Mouse (Mus musculus) retina, postnatal 7 days (tissue): ENCODE measurements around the gene Pidd1.

Experiments used
- DNase-seq: peaks from one replicate; pipeline ENCODE4 v3.0.0-alpha.2; 2012; ENCODE audit warnings: low read depth, low spot score

Gene Pidd1

DNA sequence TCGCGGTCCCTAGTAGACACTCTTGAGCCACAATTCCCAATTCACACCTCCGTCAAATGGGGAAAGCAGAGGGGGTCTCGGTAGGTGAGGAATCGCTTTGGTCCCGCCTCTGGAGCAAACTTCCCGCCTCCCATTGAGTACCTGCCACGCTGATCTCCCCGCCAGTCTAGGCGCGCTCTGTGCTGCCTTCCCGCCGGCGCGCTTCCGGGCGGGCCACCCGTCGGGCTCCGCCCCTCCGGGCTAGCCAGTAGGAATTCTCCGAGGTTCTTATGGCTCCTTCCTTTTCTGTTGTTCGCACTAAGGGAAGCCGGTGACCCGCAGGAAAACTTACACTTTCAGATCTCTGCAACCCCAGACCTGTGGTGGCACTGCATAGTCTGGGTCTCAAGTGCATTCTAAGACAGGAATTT, at the start of gene Pidd1:
Gene Pidd1, minus strand, starts transcription at position 198 of the 410 bp plus-strand sequence.
- DNase-seq: no peak

DNA sequence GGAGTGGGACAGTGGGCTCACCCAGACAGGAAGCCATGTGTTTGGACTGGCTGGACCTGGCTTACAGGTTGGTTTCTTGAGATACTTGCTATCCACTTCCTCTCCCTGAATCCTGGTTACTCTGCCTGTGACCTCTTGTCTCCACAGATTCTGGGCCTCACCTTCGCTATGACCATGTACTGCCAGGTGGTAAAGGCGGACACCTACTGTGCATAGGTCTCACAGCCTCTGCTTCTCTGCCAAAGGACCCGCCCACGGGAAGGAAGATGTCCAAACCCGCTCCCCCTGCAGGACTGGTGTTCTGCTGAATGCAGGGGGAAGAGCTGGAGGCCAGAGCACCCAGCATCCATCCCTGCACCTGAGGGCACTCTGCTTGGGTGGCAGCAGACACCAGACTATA, 48.9 kb upstream of the Pidd1 start:
- DNase-seq: no peak

DNA sequence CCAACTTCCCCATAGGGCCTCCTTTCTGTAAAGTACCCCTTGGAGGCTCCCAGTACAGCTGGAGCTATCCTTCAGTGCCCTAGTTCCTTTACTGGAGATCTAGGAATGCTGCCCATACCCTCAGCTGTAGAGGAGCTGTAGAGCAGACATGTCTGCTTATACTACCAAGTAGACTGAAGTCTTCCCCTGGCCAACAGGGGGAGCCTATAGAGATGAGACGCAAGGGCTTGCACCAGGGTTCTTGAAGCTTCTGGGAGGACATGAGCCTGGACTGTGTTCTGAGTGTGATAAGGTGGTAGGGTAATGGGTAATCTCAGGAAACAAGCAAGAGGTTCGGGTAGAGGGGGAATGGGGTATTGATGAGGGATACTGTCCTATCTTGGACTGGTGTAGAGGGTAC, 47.3 kb upstream of the Pidd1 start:
- no peak for DNase-seq

DNA sequence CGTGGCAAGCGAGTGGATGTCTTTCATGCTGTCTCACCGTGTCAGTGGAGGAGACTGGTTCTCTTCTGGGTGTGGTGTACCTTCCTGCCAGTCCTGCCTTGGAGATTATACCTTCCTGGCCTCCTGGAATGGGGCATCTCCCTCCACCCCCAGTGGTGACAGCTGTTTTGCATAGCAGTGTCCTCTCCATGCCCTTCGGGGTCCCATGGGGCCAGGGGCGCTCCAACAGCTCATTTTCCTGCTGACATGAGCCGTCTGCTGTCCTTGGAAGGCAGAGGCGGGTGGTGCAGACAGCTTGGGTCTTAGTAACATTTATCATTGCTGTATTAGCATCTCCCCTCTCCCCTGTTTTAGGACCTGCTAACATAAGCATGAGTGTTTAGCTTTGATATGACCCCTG, 43.3 kb upstream of the Pidd1 start:
- no peak for DNase-seq

DNA sequence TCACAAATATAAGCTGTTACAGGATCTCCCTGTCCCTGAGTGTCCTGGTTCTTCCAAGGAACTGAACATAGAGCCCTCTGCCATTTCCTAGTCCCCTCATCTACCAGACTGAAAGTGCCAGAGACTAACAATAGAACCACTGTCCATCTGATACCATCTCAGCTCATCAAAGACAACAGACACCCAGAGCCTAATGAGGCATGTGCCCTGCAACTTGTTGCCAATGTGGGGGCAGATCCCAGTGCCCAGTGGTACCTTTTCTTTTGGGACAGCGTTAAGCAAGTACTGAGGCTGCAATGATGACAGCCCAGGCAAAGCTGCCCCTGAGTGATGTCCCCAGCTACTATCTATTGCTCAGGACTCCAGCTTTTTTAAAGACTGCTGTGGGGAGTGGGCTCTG, 42.4 kb upstream of the Pidd1 start:
- no peak for DNase-seq

DNA sequence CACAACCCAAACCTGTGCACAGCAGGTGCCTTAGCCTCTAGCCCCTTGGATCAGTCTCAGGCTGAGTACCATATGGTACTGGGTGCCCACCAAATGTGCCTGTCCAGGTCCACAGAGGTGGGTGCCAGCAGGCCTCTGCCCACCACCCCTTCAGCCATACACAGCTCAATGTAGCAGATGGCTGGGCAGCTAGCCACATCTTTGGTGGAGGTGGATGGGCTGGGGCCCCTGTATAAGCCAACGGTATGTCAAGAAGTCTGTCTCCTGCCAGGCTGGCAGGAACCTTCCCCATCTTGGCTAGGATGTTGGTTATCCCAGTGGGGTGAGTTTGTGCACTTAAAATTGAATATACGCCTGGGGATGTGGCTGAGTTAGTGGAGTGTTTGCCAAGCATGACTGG, 41.8 kb upstream of the Pidd1 start:
- no peak for DNase-seq

DNA sequence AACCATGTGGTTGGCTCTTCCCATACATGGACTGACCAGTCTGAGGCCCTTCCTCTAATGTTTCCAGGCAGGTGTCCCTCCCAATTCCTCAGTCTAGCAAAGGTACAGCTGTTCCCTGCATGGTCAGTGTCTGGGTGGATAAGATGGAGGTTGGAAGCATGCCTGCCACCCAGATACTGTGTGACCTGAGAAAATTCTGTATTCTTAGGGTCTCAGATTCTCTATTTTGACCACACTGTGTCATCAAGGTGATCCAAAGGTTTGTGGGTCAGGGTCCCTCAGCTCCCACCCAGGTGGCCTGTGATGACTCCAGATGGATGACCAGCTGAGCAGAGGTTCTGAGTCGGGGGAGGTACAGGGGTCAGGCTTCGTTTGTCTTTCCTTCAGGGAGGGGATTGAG, 41.4 kb upstream of the Pidd1 start:
- DNase-seq: no peak

DNA sequence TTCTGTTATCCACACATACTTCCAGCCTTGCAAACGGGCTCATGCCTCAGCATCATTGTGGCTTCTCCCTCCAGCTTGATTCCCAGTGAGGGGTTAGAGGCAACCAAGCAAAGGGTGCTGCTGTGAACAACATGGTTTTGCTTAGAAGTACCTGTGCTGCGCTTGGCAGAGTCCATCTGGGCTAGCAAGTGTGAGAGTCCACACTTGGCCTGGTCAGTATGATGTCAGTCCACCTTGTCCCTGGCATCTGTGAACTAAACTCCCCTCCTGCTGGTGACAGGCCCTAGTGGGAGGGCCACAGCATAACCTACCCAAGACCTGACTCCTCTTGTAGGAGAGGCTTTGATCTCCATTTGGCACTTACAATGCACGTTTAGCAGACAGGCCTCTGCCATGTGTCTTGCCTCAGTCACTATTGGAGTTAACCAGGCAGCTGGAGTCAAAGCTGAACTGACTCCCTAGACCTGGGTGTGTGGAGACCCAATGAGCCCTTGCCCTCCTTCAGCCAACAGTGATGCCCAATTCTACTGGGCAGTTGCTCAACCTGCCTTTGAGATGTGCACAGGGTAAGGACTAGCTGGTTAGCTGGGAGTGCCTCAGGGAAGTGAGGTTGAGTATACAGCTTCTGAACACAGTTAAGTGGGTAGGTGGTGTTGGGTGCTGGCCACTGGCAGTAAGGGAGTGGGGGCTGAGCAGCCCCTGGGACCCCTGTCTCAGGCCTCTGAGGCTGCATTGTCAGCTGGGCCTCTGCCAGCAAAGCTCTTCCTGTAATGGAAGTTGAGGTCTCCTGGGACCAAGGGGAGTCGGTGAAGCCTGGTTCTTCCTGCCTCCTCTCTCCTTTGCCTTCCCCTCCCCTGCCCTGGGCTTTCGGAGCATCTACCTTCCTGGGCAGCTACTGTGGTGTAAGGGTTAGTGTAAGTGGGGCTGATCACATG, 40.6 kb upstream of the Pidd1 start:
- no peak for DNase-seq

DNA sequence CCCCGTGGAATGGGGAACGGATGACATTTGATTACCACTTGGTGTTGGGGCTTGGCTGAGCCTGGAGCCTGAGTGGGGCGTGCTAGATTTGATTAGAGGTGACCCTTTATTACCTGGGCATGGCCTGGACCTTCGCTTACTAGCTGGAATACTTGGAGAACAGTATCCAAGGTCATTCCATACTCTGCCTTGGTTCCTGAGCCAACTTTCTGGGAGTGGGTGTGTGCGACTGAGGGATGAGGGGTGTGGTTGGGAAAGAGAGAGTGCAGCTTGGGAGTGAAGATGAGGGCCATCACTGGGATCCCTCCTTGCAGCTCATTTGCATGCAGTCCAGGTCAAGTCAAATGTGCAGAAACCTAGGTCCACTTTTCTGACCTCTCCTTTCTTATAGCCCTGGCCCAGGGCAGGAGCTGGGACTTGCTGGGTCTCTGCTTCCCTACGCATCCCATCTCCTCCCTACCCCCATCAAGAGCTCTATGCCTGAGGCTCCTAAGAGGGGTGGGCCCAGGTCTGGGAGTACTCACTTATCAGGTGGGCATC, 39.4 kb upstream of the Pidd1 start:
- DNase-seq: no peak

DNA sequence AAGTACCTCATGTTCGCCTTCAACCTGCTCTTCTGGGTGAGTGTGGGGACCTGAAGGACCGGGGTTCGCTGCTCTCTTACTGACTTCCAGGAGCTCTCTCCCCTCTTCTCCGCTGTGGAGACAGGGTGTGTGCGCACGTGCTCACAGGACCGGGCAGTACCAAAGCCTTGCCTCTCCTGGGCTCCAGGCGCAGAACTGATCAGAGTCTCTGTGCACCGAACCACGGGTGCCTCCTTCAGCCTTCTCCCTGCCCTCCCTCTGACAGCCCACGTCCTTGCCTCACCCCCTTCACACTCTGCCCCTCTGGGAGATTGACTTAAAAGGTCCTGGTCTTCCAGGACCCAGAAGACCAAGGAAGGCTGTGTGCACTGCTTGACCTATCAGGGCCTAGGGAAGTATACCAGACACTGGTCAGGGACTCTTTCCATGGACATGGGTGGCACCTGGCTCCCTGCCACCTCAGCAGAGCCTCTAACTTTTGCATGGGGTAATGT, 38.8 kb upstream of the Pidd1 start:
- no peak for DNase-seq

DNA sequence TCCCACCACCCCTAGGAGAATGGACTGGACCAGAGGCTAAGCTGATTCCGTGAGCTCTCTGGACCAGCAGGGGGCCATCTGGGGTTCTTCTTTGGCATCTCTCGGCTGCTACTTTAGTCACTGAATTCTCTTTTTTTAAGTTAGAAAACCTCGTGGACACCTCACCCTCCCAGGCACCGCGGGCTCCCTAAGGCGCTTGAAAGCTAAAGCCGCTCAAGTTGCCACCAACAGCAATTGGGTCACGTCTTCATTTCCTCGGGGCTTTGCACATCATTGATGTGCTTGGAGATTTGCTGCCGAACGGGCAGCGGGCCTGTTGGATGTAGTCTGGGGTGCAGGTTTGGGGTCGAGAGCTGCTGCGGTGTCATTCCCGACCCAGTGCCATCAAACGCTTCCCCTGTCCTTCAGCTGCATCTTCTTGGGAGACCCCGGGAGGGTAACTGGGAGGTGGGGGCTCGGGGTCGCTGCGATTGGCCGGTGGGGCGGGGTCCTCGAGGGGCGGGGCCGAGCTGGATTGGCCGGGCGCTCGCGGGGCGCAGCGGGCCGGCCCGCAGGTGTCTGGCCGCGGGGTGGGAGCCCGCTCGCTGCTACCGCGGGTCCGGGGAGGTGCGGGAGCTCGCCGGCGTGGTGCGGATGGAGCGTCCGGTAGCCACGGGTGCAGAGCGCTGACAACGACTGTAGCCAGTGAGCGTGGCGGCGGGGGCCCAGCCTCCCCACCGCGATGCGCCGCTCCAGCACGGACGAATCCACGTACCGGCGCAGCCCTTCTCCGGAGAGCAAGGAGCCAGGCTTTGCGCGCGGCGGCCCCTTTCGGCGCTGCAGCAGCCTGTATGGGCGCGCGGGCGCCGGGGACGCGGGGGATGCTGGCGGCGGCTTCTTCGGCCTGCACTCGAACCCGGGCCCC, 37.9 kb upstream of the Pidd1 start:
- DNase-seq: peak; percentile 60

DNA sequence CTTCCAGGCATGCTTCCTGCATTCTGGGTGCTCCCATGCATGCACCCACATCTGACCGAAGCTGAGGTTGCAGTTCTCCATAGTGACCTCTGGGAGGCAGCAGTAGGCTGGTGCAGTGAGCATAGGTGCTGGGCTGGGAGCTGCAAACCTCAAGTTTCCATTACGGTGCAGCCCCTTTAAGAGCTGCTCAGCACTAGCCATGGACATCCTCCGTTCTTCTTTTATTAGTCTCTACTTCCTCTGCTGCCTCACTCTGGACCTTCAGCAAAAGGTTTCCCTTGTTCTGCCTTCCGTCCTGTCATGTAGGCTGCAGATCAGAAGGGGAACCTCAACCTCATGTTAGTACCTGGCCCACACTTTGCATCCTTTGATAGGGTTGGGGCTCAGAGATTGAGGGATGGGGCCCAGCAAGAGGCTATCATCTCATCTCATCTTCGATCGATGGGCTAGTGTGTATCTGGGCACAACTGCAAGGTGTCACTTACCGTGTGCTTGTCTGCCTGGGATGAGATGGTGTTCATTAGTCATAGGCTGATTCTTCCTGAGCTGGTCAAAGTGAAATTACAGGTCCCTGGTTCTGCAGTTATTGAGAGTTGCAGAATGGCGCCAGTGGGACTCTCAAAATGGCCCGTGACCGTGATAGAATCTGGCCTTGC, 37.1 kb upstream of the Pidd1 start:
- DNase-seq: peak; percentile 72

DNA sequence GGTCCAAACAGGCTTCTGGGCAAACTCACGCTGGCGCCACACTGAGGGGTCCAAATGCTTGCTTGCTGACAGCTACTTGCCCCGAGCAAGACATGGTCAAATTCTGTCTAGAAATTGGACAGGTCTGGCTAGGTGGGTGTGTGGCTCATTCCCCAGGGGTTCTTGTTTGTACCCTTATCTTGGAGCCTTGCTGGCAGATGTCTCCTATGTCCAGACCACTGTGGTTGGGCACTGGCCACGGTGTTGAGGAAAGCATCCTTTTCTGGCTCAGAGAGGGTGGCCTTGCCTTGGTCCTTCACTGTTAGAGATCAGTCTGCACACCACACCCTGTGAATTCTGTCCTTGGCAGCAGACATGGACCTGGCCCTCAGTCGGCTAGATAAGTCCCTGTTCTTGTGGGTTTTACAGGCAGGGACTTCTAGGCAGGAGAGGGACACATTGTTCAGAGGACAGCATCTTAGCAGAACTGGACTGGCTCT, 34.5 kb upstream of the Pidd1 start:
- DNase-seq: no peak

DNA sequence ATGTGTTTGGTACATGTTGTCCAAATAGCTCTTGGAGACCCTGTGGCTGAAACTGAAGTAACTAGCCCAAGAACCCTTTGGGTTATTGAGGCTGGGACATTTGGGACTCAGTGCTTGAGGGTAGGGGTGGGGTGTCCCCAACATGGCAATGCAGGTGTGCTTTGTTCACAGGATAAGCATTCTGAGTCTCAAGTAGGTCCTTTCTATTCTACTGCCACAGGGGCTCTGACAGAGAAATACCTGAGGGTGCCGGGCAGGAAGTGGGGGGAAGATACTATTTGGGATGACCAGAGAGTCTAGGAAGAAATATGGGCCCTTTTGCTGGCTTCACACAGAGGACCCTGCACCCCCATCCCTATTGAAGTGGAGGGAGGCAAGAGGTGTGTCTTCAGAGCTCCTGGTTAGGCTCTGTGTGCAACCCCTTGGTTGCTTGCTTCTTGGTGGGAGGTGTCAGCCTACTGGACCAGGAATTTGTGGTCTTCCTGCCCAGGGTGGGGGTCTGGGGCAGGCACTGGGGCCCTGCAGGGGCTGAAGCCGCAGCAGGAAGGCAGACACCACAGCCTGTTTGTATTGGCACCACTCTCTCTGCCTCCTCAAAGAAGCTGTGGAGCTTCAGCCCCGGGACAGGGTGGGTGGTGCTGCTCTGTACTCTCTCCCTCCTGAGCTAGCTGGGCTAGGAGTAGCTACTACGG, 33.9 kb upstream of the Pidd1 start:
- no peak for DNase-seq

DNA sequence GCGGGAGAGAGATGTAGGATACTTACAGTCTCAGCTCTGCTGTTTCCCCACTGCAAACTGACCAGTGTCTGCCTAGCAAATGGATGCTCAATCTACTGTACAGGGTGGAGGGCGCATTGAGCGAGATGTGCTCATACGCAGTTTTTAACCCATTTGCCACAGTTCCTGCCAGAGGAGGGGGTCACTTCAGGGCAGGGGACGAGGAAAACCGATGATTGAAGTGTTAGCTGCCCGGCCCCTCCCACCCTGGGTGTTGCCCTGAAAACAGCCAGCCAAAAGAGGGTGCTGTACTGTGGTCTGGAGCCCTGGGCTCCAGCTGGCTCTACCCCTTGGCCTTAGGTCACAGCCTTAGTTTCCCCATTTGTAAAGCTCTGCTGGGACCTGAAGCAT, 33.2 kb upstream of the Pidd1 start:
- DNase-seq: no peak

DNA sequence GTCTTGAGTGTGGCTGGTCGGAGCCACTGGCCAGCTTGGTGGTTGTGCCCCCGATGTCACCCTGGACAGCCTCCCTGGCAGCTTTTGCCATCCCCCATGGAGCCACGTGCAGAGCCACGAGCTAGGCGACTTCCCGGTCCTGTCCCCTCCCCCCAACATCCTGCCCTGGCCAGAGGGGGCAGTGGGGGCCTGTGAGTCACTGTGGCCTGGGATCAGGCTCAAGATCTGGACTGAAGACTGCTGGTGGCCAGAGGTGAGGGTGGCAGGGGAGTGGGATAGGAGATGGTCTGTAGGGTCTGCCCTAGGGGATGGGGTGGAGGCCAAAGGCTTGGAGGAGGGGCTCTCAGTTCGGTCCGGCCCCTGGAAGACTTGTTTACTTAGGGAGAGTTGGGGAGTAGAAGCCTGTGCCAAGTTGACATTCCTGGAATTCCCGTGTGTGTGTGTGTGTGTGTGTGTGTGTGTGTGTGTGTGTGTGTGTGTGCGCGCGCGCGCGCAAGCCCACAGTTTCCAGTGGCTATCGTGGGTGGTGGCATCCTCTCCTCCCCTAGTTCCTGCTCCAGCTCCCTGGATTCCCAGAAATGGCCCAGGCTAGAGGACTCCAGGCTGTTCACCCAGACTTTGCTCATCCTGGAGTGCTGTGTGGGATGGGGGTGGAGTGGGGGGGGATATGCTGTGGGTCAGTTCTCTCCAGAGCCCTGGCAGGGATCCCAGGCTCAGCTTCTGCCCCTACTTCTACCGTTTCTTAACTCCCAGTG, 32.6 kb upstream of the Pidd1 start:
- no peak for DNase-seq

DNA sequence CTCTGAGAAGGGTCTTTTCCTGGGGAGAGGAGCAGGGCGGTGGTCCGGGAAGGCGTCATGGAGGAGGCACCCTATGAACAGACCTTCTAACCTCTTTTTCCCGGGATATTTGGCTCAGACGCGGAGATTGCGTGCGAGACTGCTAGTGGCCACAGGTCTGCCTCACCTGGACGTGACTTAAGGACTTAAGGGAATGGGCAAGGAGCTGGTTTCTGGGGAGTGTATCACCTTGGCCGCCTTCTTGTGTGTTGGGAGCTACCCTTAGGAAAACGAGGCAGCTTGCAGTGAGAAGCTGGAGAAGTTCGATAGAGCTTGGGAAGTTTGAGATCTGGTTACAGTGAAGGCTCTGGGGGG, 32.0 kb upstream of the Pidd1 start:
- DNase-seq: no peak

DNA sequence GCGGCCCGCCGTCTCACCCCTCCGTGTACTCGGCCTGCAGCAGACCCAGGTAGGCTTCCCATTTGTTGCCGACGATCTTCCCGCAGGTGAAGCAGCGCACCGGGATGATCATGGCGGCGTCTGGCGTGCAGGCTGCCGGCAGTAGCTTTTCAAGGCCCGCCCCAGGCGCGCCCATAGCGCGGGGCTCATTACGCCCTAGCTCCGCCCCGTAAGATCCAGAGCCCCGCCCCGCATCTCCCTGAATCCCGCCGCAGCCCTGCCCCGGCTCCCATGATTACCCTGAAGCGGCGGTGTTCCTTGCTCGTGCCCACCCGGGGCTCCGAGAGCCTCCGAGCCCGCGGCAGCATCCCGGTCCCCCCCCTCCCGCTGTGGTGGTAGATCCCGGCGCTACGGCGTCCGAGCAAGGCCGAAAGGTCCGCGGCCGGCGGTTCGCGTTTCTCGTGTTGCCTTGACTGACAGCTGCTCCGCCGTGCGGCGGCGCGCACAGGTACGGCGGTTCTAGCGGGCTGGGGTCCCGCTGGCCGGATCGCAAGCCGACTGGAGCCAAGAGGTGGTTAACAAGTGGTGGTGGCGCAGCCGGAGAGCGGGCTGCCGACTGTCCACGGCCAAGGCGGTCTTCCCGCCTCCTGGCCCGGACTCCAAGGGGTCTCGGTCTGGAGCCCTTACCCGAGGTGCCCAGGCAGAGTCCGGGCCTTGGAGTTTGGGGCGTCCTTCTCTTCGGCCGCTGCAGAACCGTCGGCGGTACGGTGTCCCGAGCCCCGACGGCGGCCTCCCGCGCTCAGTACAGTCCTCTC, 31.4 kb upstream of the Pidd1 start, which contains the start of the genes Polr2l and Tspan4:
Gene Polr2l, minus strand, starts transcription at position 122 of the 794 bp plus-strand sequence.
Gene Tspan4, plus strand, starts transcription at position 230 of the 794 bp plus-strand sequence.
- DNase-seq: peak; percentile 79

DNA sequence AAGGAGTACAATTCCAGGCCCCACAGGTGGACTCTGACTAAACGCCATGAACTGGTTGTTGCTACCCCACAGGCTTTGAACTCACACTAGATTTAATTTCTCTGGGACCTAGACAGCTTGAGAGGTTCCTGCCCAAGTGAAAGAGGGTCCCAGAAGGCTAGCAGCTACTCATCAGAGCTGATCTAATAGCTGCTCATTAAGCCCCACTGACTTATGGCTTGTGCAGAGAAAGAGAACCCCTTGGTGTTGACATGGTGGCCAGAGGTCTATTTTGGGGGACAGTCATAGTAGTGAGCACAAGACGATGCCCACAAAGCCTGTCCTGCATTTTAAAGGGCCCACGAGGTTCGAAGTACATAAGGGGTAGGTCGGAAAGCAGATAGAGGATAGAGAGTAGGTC, 30.3 kb upstream of the Pidd1 start:
- no peak for DNase-seq
